Mouse (Mus musculus): ENCODE measurements at regions not wholly inside any gene's neighbourhood (a gene's known extent, or its start where the extent isn't known, plus 50 kb on each side); places are given as distances from the start of the nearest gene placed in this dataset.

DNA sequence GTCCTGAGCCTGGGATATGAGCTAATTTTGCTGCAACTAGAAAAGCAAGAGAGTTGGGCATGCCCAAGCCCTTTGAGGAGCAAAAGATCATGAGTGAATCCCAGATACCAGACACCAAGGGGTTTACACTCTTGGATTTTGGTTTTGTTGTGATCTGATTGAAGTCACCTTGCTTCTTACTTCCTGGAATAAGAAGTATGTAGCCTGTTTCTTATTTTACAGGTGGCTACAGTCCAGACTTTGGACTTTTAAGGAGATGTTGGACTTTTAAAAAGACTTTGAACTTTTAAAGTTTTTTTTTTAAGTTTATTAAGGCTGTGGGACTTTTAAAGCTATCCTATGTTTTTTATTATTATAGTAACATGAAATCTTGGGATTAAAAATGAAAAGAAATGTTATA is 332.0 kb upstream of the Hs6st1 start:
- TF ChIP-seq POLR2A (IDR thresholded peaks at IDR 0.05; ENCODE audit: borderline replicate concordance, insufficient read depth, low read length) (no peak), CTCF (IDR thresholded peaks at IDR 0.05; ENCODE audit: borderline replicate concordance, insufficient read depth, low read depth, low read length) (no peak)
